Mouse (Mus musculus) stomach, embryonic 15.5 days (tissue): ENCODE measurements around the gene Gm36864. TPM values are rescaled to one million over a fixed set of nuclear protein-coding genes. Genes with fewer than 3 reads are reported as not detected.

ENCODE experiments used
- ATAC-seq: fragments of 200-750 bp; cut with Nextera tagmentation; 2 replicates; pipeline ENCODE4 v1.8.0; 2017; ENCODE audit warnings: low read depth, moderate number of reproducible peaks, moderate TSS enrichment; ENCODE audit not compliant: insufficient read depth, low FRiP score
- H3K27ac ChIP-seq: fragments of 300-500 bp; sonication (generic); 2 replicates; pipeline ENCODE4 v1.5.1; 2015; ENCODE audit warnings: mild to moderate bottlenecking, inconsistent platforms
- H3K27me3 ChIP-seq: fragments of 300-500 bp; sonication (generic); replicated peaks from 2 replicates; pipeline ENCODE4 v1.6.1; 2015; ENCODE audit warnings: inconsistent platforms
- H3K36me3 ChIP-seq: fragments of 300-500 bp; sonication (generic); 2 replicates; pipeline ENCODE4 v1.6.1; 2015; ENCODE audit warnings: inconsistent platforms
- H3K4me1 ChIP-seq: fragments of 300-500 bp; sonication (generic); 2 replicates; pipeline ENCODE4 v1.6.1; 2015; ENCODE audit warnings: inconsistent platforms
- H3K4me2 ChIP-seq: fragments of 300-500 bp; sonication (generic); 2 replicates; pipeline ENCODE4 v1.6.1; 2015; ENCODE audit warnings: mild to moderate bottlenecking, inconsistent platforms
- H3K4me3 ChIP-seq: fragments of 300-500 bp; sonication (generic); replicated peaks from 2 replicates; pipeline ENCODE4 v1.5.1; 2015; ENCODE audit warnings: inconsistent platforms
- H3K9ac ChIP-seq: fragments of 300-500 bp; sonication (generic); 2 replicates; pipeline ENCODE4 v1.6.1; 2015; ENCODE audit warnings: inconsistent platforms
- H3K9me3 ChIP-seq: fragments of 300-500 bp; sonication (generic); 2 replicates; pipeline ENCODE4 v1.6.1; 2016; ENCODE audit warnings: inconsistent platforms
- WGBS: fragments of 180-500 bp; shearing (Covaris S2); methylation state at CpG from one replicate; pipeline ENCODE4 v1.1.7; 2015; 5-methylcytosine and 5-hydroxymethylcytosine counted together
- polyA plus RNA-seq: library from polyadenylated mRNA; unstranded; fragments of >200 nt; fragmentation: Nextera tagmentation; extraction: Ambion mirVana; gene quantifications from 2 replicates; pipeline ENCODE4 v1.2.1, GENCODE M21; 2015

Gm36864 gene
- polyA plus RNA-seq, 1 experiment from 2014 or later: not detected

- 80% methylated on average over 7 of the region's 7 CpGs for WGBS
- no peak overlapping the region for H3K9ac ChIP-seq
- no peak overlapping the region for H3K4me3 ChIP-seq
- no peak for ATAC-seq
- H3K27ac ChIP-seq: no peak overlapping the region
- H3K36me3 ChIP-seq: no peaks in the 10 kb centered on the region
- H3K9me3 ChIP-seq: no peaks in the 10 kb centered on the region
- no peak overlapping the region for H3K4me2 ChIP-seq
- no peaks in the 10 kb centered on the region for H3K27me3 ChIP-seq
- no peaks in the 10 kb centered on the region for H3K4me1 ChIP-seq
Measured at GRCm38 (mm10) chr7:44281586-44281985, 45.6 kb downstream of the Gm36864 start.

DNA sequence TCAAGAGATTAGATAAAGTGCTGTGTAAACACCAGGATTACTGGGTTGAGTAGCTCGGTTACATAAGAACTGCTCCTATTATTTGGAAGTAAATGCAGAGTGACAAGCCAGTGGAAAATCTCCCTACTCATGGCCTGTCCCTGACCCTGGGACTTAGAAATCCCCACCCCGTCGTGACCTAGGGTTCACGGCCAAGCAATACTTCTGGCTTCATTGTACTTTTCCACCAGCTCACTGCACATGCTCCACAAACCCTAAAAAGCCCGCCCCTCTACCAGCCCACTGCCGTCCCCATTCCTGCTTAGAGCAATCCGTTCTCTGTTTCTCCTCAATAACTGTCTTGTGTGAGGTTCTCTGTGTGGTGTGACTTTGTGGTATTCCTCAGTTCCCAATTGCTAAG, 51.8 kb downstream of the Gm36864 start:
- H3K27me3 ChIP-seq: no peaks in the 10 kb centered on the region
- no peak for ATAC-seq
- H3K4me1 ChIP-seq: no peaks in the 10 kb centered on the region
- H3K4me3 ChIP-seq: no peak overlapping the region
- H3K4me2 ChIP-seq: no peak overlapping the region
- H3K9ac ChIP-seq: no peak overlapping the region
- H3K9me3 ChIP-seq: no peaks in the 10 kb centered on the region
- no peaks in the 10 kb centered on the region for H3K36me3 ChIP-seq
- WGBS: 55% methylated on average over 7 of the region's 7 CpGs
- H3K27ac ChIP-seq: no peak overlapping the region

GRCm38 (mm10) chr7:44290986-44291385, 55.0 kb downstream of the Gm36864 start:
- no peaks in the 10 kb centered on the region for H3K36me3 ChIP-seq
- H3K27me3 ChIP-seq: no peaks in the 10 kb centered on the region
- H3K27ac ChIP-seq: no peak overlapping the region
- no peaks in the 10 kb centered on the region for H3K4me1 ChIP-seq
- no peak for ATAC-seq
- H3K9me3 ChIP-seq: no peaks in the 10 kb centered on the region
- H3K4me2 ChIP-seq: no peak overlapping the region
- H3K4me3 ChIP-seq: no peak overlapping the region
- 64% methylated on average over 4 of the region's 4 CpGs for whole genome bisulfite sequencing
- no peak overlapping the region for H3K9ac ChIP-seq

DNA sequence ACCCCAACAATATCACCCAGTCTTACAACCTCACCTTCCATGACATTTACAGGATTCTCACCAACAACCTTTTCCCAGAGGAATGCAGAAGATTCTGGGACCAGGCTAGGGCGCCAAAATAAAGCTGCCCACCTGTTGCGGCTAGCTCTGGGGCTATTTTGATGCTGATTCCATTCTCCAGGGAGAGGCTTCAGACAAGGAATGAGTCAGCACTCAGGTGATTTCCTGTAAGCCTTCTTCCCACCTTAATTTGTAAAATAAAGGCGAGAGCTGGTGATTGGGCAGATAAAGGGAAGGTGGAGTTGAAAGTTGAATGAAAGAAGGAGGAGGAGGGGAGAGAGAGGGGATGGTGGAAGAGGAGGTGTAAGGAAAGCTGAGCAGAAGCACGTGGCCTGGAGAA, 55.4 kb downstream of the Gm36864 start:
- WGBS: 53% methylated on average over 4 of the region's 4 CpGs
- H3K4me2 ChIP-seq: no peak overlapping the region
- H3K36me3 ChIP-seq: no peaks in the 10 kb centered on the region

More for the DNA sequence above, 55.4 kb downstream of the Gm36864 start:
- Histone ChIP-seq H3K9me3 (no peaks in the 10 kb centered on the region), H3K27me3 (no peaks in the 10 kb centered on the region), H3K4me1 (no peaks in the 10 kb centered on the region), H3K4me3 (no peak overlapping the region), H3K9ac (no peak overlapping the region), H3K27ac (no peak overlapping the region)
- no peak for ATAC-seq

Other genes with a start within 250 kb of the Gm36864 start
- gene Klk1b11, start 240.3 kb upstream of the Gm36864 start, polyA plus RNA-seq: 0.26 TPM in 1 of 2 replicates, not detected in the other
- 0.13 TPM in 1 of 2 replicates, not detected in the other for gene Klk1b26, start 224.0 kb upstream of the Gm36864 start, polyA plus RNA-seq
- gene Klk1b27, start 183.9 kb upstream of the Gm36864 start, polyA plus RNA-seq: not detected in 2 replicates
- gene Klk1b21, start 133.8 kb upstream of the Gm36864 start, polyA plus RNA-seq: not detected in 2 replicates
- not detected in 2 replicates for gene Klk1b22, start 123.5 kb upstream of the Gm36864 start, polyA plus RNA-seq
- 0.09 TPM in 1 of 2 replicates, not detected in the other for gene Klk1b16, start 99.4 kb upstream of the Gm36864 start, polyA plus RNA-seq
- 0.15 TPM in 1 of 2 replicates, not detected in the other for gene Klk1b24, start 47.9 kb upstream of the Gm36864 start, polyA plus RNA-seq
- gene Klk1b3, start 38.0 kb upstream of the Gm36864 start, polyA plus RNA-seq: 0.85 and 0.95 TPM in 2 replicates
- 0.22 and 0.32 TPM in 2 replicates for gene Klk1b4, start 28.7 kb upstream of the Gm36864 start, polyA plus RNA-seq
- gene Klk1b5, start 20.2 kb upstream of the Gm36864 start, polyA plus RNA-seq: 0.13 and 0.15 TPM in 2 replicates
- 16.1 and 19.4 TPM in 2 replicates for gene Klk1, start 10.8 kb upstream of the Gm36864 start, polyA plus RNA-seq
- 1.6 and 1.8 TPM in 2 replicates for gene 1700028J19Rik, start 10.5 kb downstream of the Gm36864 start, polyA plus RNA-seq
- gene 2410002F23Rik, start 10.5 kb downstream of the Gm36864 start, polyA plus RNA-seq: 120 and 139 TPM in 2 replicates
- gene Acp4, start 21.2 kb downstream of the Gm36864 start, polyA plus RNA-seq: not detected in 2 replicates
- gene Gm15517, start 25.3 kb downstream of the Gm36864 start, polyA plus RNA-seq: not detected in 2 replicates
- 5.1 and 6.9 TPM in 2 replicates for gene Clec11a, start 70.7 kb downstream of the Gm36864 start, polyA plus RNA-seq
- gene Shank1, start 74.1 kb downstream of the Gm36864 start, polyA plus RNA-seq: 2.2 TPM in 2 replicates
- gene Syt3, start 147.9 kb downstream of the Gm36864 start, polyA plus RNA-seq: 1.6 and 1.7 TPM in 2 replicates
- 0.80 and 1.2 TPM in 2 replicates for gene 1700008O03Rik, start 149.6 kb downstream of the Gm36864 start, polyA plus RNA-seq
- gene Lrrc4b, start 192.8 kb downstream of the Gm36864 start, polyA plus RNA-seq: 0.70 and 0.81 TPM in 2 replicates
- 0.94 and 1.7 TPM in 2 replicates for gene Aspdh, start 229.2 kb downstream of the Gm36864 start, polyA plus RNA-seq
- 91.3 and 105 TPM in 2 replicates for gene Josd2, start 231.8 kb downstream of the Gm36864 start, polyA plus RNA-seq